Mouse (Mus musculus) embryonic fibroblast, embryonic 13.5 days (primary cell): Measurements from ENCODE around the gene Igfbpl1.

ENCODE experiments used
- CTCF ChIP-seq: IDR thresholded peaks from 2 replicates; pipeline ENCODE4 v1.5.1; 2011; ENCODE audit warnings: mild to moderate bottlenecking, control low read depth, low read length, moderate library complexity, borderline replicate concordance; ENCODE audit not compliant: insufficient read depth
- POLR2A ChIP-seq: IDR thresholded peaks from 2 replicates; pipeline ENCODE4 v1.6.1; 2011; ENCODE audit warnings: low read depth, mild to moderate bottlenecking, control low read depth, low read length, moderate library complexity

DNA sequence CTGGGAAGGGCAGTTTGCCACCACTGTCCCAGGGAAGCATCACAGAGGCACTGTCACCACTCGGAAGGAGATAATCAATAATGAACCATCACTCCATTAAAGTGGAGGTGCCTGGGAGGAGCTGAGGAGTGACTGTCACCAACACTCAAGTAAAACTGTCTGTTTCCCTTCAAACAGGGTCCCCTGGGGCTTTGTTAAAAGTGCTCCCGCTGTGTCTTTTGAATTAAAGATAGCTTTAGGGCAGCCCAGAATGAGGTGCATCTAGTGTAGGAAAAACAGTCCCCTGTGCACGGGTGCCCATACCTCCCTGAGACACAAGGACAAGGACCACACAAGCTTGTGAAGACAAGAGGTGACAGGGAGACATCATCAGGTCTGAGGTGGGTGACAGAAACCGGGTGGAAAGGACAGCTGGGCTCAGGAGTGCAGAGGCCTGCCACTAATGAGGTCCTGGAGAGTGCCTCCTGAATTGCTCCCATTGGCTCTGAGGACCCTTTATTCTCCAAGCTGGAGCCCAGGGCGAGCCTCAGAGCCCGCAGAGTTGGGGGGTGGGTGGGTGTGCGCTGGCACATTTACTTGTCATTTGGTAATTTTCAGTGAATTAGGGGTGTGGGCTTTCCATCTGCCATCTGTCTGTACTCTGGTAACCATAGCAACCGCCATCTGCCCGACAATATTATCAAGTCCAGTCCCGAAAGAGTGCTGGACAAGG, 2.5 kb downstream of the Igfbpl1 start:
- TF ChIP-seq CTCF (no peak), POLR2A (no peak)
